Mouse (Mus musculus) spleen, adult 2 months (tissue): ENCODE results near the gene Gm17324.

ENCODE experiments used
- CTCF ChIP-seq: fragments of 200-500 bp; IDR thresholded peaks from 2 replicates; pipeline ENCODE4 v1.5.1; 2011; ENCODE audit warnings: mild to moderate bottlenecking, inconsistent platforms; ENCODE audit not compliant: insufficient read depth, insufficient read length, insufficient replicate concordance; ENCODE audit errors: extremely low read depth
- POLR2A ChIP-seq: fragments of 200-500 bp; IDR thresholded peaks from 2 replicates; pipeline ENCODE4 v1.6.1; 2011; ENCODE audit warnings: low read depth, low read length, inconsistent platforms

GRCm38 (mm10) chr9:78428870-78429432 lies 19.6 kb downstream of the Gm17324 start:
- no peak for TF ChIP-seq CTCF
- TF ChIP-seq POLR2A: no peak
